Mouse (Mus musculus): Measurements from ENCODE around the gene Mall. TPM values are rescaled to one million over a fixed set of nuclear protein-coding genes. Genes with fewer than 3 reads are reported as not detected.

Gene Mall
- polyA plus RNA-seq, 1 experiment from 2014 or later, result 2.3 TPM

- no peak overlapping the region for H3K4me2 ChIP-seq (replicated peaks; ENCODE audit: low read depth, low read length)
- no peaks in the 10 kb centered on the region for H3K9me3 ChIP-seq (ENCODE audit: control insufficient read depth, low read length)
- no peak overlapping the region for H3K4me3 ChIP-seq (ENCODE audit: low read length)
- no peaks in the 10 kb centered on the region for H3K27me3 ChIP-seq (ENCODE audit: control insufficient read depth, insufficient read depth, low read length)
- peak overlapping the region; percentile 9; the same call in 1 of the 2 replicates for H3K27ac ChIP-seq (ENCODE audit: low read depth, low read length)
- no peak for ATAC-seq (ENCODE audit: low FRiP score, low TSS enrichment)
- WGBS, result 65% methylated on average over 6 of the region's 6 CpGs
- no peak overlapping the region for H3K9ac ChIP-seq (ENCODE audit: low read depth, low read length)
- peaks cover 5% of the 10 kb centered on the region; the same call in 1 of the 2 replicates for H3K36me3 ChIP-seq (ENCODE audit: control insufficient read depth, insufficient read depth, low read length)
- 0 out of 2 replicates have a peak, but pooled peaks cover 3% of the 10 kb centered on the region for H3K4me1 ChIP-seq (ENCODE audit: control insufficient read depth, insufficient read depth, low read length)
These were observed 7.0 kb upstream of the Mall start for GRCm38 (mm10) chr2:127736631-127737209.

- Histone ChIP-seq H3K9me3 (ENCODE audit: control insufficient read depth, low read length) (no peaks in the 10 kb centered on the region), H3K9ac (ENCODE audit: low read depth, low read length) (no peak overlapping the region), H3K27ac (ENCODE audit: low read depth, low read length) (no peak overlapping the region), H3K36me3 (ENCODE audit: control insufficient read depth, insufficient read depth, low read length) (no peaks in the 10 kb centered on the region), H3K4me3 (ENCODE audit: low read length) (no peak overlapping the region), H3K27me3 (ENCODE audit: control insufficient read depth, insufficient read depth, low read length) (no peaks in the 10 kb centered on the region), H3K4me2 (replicated peaks; ENCODE audit: low read depth, low read length) (no peak overlapping the region), H3K4me1 (ENCODE audit: control insufficient read depth, insufficient read depth, low read length) (0 out of 2 replicates have a peak, but pooled peaks cover 3% of the 10 kb centered on the region)
- ATAC-seq (ENCODE audit: low FRiP score, low TSS enrichment), result no peak
- 51% methylated on average over 9 of the region's 9 CpGs for WGBS
These were observed 5.9 kb upstream of the Mall start for GRCm38 (mm10) chr2:127735512-127736145.

- no peak overlapping the region for H3K27ac ChIP-seq (ENCODE audit: low read depth, low read length)
- ATAC-seq (ENCODE audit: low FRiP score, low TSS enrichment), result no peak
- H3K9me3 ChIP-seq (ENCODE audit: control insufficient read depth, low read length), result no peaks in the 10 kb centered on the region
- no peak overlapping the region for H3K9ac ChIP-seq (ENCODE audit: low read depth, low read length)
- no peak overlapping the region for H3K4me2 ChIP-seq (replicated peaks; ENCODE audit: low read depth, low read length)
- 0 out of 2 replicates have a peak, but pooled peaks cover 3% of the 10 kb centered on the region for H3K4me1 ChIP-seq (ENCODE audit: control insufficient read depth, insufficient read depth, low read length)
- no peaks in the 10 kb centered on the region for H3K36me3 ChIP-seq (ENCODE audit: control insufficient read depth, insufficient read depth, low read length)
- no peaks in the 10 kb centered on the region for H3K27me3 ChIP-seq (ENCODE audit: control insufficient read depth, insufficient read depth, low read length)
- WGBS, result 80% methylated on average over 5 of the region's 5 CpGs
- H3K4me3 ChIP-seq (ENCODE audit: low read length), result no peak overlapping the region
These were observed 5.2 kb upstream of the Mall start for GRCm38 (mm10) chr2:127734889-127735288.

- Histone ChIP-seq H3K9me3 (ENCODE audit: control insufficient read depth, low read length) (no peaks in the 10 kb centered on the region), H3K9ac (ENCODE audit: low read depth, low read length) (no peak overlapping the region)
These were observed 717 bp upstream of the Mall start for GRCm38 (mm10) chr2:127730301-127730997.

GRCm38 (mm10) chr2:127728661-127729450 lies 876 bp downstream of the Mall start:
- Histone ChIP-seq H3K27ac (ENCODE audit: low read depth, low read length) (0 out of 2 replicates have a peak overlapping the region, but pooled peaks have one; percentile 19), H3K4me2 (replicated peaks; ENCODE audit: low read depth, low read length) (0 out of 2 replicates have a peak overlapping the region, but pooled peaks have one; percentile 38), H3K9me3 (ENCODE audit: control insufficient read depth, low read length) (no peaks in the 10 kb centered on the region), H3K9ac (ENCODE audit: low read depth, low read length) (no peak overlapping the region), H3K27me3 (ENCODE audit: control insufficient read depth, insufficient read depth, low read length) (peaks cover 2% of the 10 kb centered on the region; the same call in 1 of the 2 replicates), H3K4me1 (ENCODE audit: control insufficient read depth, insufficient read depth, low read length) (no peaks in the 10 kb centered on the region; the same call in 1 of the 2 replicates), H3K36me3 (ENCODE audit: control insufficient read depth, insufficient read depth, low read length) (no peaks in the 10 kb centered on the region), H3K4me3 (ENCODE audit: low read length) (0 out of 2 replicates have a peak overlapping the region, but pooled peaks have one; percentile 1)
- 32% methylated on average over 15 of the region's 15 CpGs for WGBS
- 0 out of 2 replicates have a peak, but pooled peaks have one; percentile 24 for ATAC-seq (ENCODE audit: low FRiP score, low TSS enrichment)

More at GRCm38 (mm10) chr2:127730301-127730997, 717 bp upstream of the Mall start:
- Histone ChIP-seq H3K36me3 (ENCODE audit: control insufficient read depth, insufficient read depth, low read length) (no peaks in the 10 kb centered on the region), H3K4me1 (ENCODE audit: control insufficient read depth, insufficient read depth, low read length) (peaks cover 2% of the 10 kb centered on the region; the same call in 1 of the 2 replicates), H3K27ac (ENCODE audit: low read depth, low read length) (no peak overlapping the region; the same call in 1 of the 2 replicates), H3K4me3 (ENCODE audit: low read length) (no peak overlapping the region), H3K27me3 (ENCODE audit: control insufficient read depth, insufficient read depth, low read length) (peaks cover 2% of the 10 kb centered on the region; the same call in 1 of the 2 replicates), H3K4me2 (replicated peaks; ENCODE audit: low read depth, low read length) (no peak overlapping the region)
- 0 out of 2 replicates have a peak, but pooled peaks have one; percentile 57 for ATAC-seq (ENCODE audit: low FRiP score, low TSS enrichment)
- WGBS, result 50% methylated on average over 7 of the region's 7 CpGs

- H3K36me3 ChIP-seq (ENCODE audit: control insufficient read depth, insufficient read depth, low read length), result no peaks in the 10 kb centered on the region
- no peak for ATAC-seq (ENCODE audit: low FRiP score, low TSS enrichment)
- WGBS, result 79% methylated on average over 6 of the region's 6 CpGs
- no peak overlapping the region for H3K9ac ChIP-seq (ENCODE audit: low read depth, low read length)
- peaks cover 2% of the 10 kb centered on the region; the same call in 1 of the 2 replicates for H3K27me3 ChIP-seq (ENCODE audit: control insufficient read depth, insufficient read depth, low read length)
- no peaks in the 10 kb centered on the region; the same call in 1 of the 2 replicates for H3K4me1 ChIP-seq (ENCODE audit: control insufficient read depth, insufficient read depth, low read length)
- H3K27ac ChIP-seq (ENCODE audit: low read depth, low read length), result no peak overlapping the region
- H3K9me3 ChIP-seq (ENCODE audit: control insufficient read depth, low read length), result no peaks in the 10 kb centered on the region
- no peak overlapping the region for H3K4me2 ChIP-seq (replicated peaks; ENCODE audit: low read depth, low read length)
- H3K4me3 ChIP-seq (ENCODE audit: low read length), result no peak overlapping the region
These were observed 1.6 kb downstream of the Mall start for GRCm38 (mm10) chr2:127728146-127728545.

- H3K4me3 ChIP-seq (ENCODE audit: low read length), result no peak overlapping the region
- H3K9me3 ChIP-seq (ENCODE audit: control insufficient read depth, low read length), result no peaks in the 10 kb centered on the region
- no peak for ATAC-seq (ENCODE audit: low FRiP score, low TSS enrichment)
- H3K9ac ChIP-seq (ENCODE audit: low read depth, low read length), result no peak overlapping the region
- no peaks in the 10 kb centered on the region for H3K36me3 ChIP-seq (ENCODE audit: control insufficient read depth, insufficient read depth, low read length)
- peaks cover 12% of the 10 kb centered on the region for H3K4me1 ChIP-seq (ENCODE audit: control insufficient read depth, insufficient read depth, low read length)
- H3K27ac ChIP-seq (ENCODE audit: low read depth, low read length), result peak overlapping the region; percentile 78
- H3K27me3 ChIP-seq (ENCODE audit: control insufficient read depth, insufficient read depth, low read length), result no peaks in the 10 kb centered on the region
- WGBS, result 62% methylated on average over 4 of the region's 4 CpGs
- no peak overlapping the region for H3K4me2 ChIP-seq (replicated peaks; ENCODE audit: low read depth, low read length)
These were observed 6.5 kb downstream of the Mall start for GRCm38 (mm10) chr2:127723193-127723592.

GRCm38 (mm10) chr2:127722176-127722892 lies 7.4 kb downstream of the Mall start:
- H3K27ac ChIP-seq (ENCODE audit: low read depth, low read length), result peak overlapping the region; percentile 87
- H3K9ac ChIP-seq (ENCODE audit: low read depth, low read length), result no peak overlapping the region
- H3K4me1 ChIP-seq (ENCODE audit: control insufficient read depth, insufficient read depth, low read length), result peaks cover 12% of the 10 kb centered on the region
- H3K4me3 ChIP-seq (ENCODE audit: low read length), result no peak overlapping the region
- H3K4me2 ChIP-seq (replicated peaks; ENCODE audit: low read depth, low read length), result no peak overlapping the region
- no peaks in the 10 kb centered on the region for H3K36me3 ChIP-seq (ENCODE audit: control insufficient read depth, insufficient read depth, low read length)
- no peaks in the 10 kb centered on the region for H3K27me3 ChIP-seq (ENCODE audit: control insufficient read depth, insufficient read depth, low read length)
- 32% methylated on average over 7 of the region's 7 CpGs for WGBS
- peak; percentile 84 for ATAC-seq (ENCODE audit: low FRiP score, low TSS enrichment)
- H3K9me3 ChIP-seq (ENCODE audit: control insufficient read depth, low read length), result no peaks in the 10 kb centered on the region
